Mouse (Mus musculus) spleen, adult 2 months (tissue): ENCODE data around the gene Bloc1s5.

Experiments used
- CTCF ChIP-seq: fragments of 200-500 bp; IDR thresholded peaks from 2 replicates; pipeline ENCODE4 v1.5.1; 2011; ENCODE audit warnings: mild to moderate bottlenecking, inconsistent platforms; ENCODE audit not compliant: insufficient read depth, insufficient read length, insufficient replicate concordance; ENCODE audit errors: extremely low read depth
- POLR2A ChIP-seq: fragments of 200-500 bp; IDR thresholded peaks from 2 replicates; pipeline ENCODE4 v1.6.1; 2011; ENCODE audit warnings: low read depth, low read length, inconsistent platforms

- TF ChIP-seq CTCF (no peak), POLR2A (no peak)
Measured at GRCm38 (mm10) chr13:38565245-38565644, 69.7 kb downstream of the Bloc1s5 start.
